Mouse (Mus musculus) mature B cell (primary cell): Measurements from ENCODE around the gene Inka1.
"Not testable (repeated sequence)": the region's sequence is repeated elsewhere in the genome, so short reads cannot be mapped to it uniquely, and the experiment has no call there.

Experiments
- in situ Hi-C: fragments of 300-500 bp; cut with MboI; formaldehyde crosslinking; loops from 2 replicates; pipeline ENCODE4 v1.14.3; 2019

Gene Inka1

GRCm38 (mm10) chr9:107985131-107986119 lies at the start of gene Inka1:
Inka1 (minus strand) TSS chr9:107985879.
- in situ Hi-C loops: no loop called here

GRCm38 (mm10) chr9:108032126-108032525 lies 46.4 kb upstream of the Inka1 start:
- in situ Hi-C loops: no loop called here

DNA sequence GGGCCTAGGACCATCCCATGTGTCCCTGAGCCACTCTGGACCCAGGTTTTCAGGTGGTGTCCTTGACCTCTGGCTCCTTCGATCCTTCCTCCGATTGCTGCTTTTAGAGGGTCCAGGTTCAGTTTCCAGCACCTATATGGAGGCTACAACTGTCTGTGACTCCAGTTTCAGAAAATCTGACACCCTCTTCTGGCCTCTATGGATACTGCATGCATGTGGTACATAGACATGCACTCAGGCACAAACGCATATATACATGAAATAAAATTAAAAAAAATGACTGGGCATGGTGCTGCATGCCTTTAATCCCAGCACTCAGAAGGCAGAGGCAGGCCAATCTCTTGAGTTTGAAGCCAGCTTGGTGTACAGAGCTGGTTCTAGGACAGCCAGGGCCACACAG lies 42.2 kb upstream of the Inka1 start:
- in situ Hi-C loops: no loop called here

DNA sequence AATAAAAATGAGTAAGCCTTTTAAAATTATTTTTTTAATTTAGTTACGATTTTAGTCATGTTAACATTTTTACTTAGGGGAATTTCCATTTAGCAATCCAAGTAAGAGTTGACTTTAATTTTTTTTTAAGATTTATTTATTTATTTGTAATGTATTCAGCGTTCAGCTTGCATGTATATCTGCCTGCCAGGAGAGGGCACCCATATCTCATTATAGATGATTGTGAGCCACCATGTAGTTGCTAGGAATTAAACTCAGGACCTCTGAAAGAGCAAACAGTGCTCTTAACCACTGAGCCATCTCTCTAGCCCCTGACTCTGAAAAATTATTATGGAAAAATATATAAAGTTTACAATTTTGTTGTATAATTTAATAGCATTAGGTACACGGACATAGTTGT lies 40.9 kb upstream of the Inka1 start:
- in situ Hi-C loops: no loop called here

- in situ Hi-C loops: no loop called here
Measured at GRCm38 (mm10) chr9:108023216-108023615, 37.5 kb upstream of the Inka1 start.

DNA sequence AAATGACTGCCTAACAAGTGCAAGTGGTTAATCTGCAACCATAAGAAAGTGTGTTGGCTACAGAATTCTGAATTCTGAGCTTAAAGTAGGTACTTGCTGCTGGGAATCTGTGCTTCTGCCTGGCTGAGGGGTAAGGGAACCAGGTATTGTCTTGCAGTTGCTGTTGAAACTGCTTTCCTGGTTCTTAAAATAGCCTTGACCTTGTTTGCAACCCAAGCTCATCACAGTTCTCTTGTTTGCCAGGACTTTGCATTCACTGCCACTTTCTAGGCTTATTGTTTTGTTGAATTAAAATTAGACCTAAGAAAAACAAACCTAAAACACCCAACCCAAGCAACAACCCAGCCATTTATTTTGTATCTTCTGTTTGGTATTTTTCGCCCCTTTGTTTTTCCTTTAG lies 35.1 kb upstream of the Inka1 start:
- in situ Hi-C loops: no loop called here

- in situ Hi-C loops: no loop called here
Measured at GRCm38 (mm10) chr9:108017127-108017526, 31.4 kb upstream of the Inka1 start.

DNA sequence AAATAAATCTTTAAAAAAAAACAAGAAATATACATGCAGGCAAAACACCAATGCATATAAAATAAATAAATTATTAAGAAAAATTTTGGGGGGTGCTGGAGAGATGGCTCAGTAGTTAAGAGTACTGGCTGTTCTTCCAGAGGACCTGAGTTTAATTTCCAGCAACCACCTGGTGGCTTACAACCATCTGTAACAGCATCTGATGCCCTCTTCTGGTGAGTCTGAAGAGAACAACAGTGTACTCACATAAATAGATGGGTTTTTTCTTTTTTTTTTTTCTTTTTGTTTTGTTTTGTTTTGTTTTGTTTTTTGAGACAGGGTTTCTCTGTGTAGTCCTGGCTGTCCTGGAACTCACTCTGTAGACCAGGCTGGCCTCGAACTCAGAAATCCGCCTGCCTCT lies 27.9 kb upstream of the Inka1 start:
- in situ Hi-C loops: not testable (repeated sequence)

DNA sequence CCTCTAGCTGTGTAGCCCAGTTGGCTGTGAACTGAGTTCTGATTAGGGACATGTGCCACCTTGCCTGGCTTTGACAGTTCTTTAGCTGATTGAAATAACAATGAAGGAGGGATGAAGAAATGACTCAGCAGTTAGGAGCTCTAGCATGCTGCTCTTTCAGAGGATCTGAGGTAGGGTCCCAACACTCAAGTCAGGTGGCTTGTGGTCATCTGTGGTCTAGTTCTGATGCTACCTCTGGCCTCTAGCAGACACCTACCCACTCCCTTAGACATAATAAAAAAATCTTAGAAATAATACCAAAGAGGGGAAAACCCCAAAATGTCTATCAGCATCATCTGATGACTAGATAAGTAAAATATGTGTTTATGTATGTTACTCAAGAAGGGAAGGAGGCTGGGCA lies 24.7 kb upstream of the Inka1 start:
- in situ Hi-C loops: no loop called here

GRCm38 (mm10) chr9:108008041-108008440 lies 22.4 kb upstream of the Inka1 start:
- in situ Hi-C loops: no loop called here

GRCm38 (mm10) chr9:108003531-108003890 lies 17.8 kb upstream of the Inka1 start:
- in situ Hi-C loops: no loop called here

GRCm38 (mm10) chr9:108002778-108003530 lies 17.3 kb upstream of the Inka1 start:
- in situ Hi-C loops: no loop called here

GRCm38 (mm10) chr9:108001922-108002770 lies 16.5 kb upstream of the Inka1 start, which contains the start of gene Ip6k1:
Ip6k1 (plus strand) TSS chr9:108002501.
- in situ Hi-C loops: no loop called here

- in situ Hi-C loops: no loop called here
Measured at GRCm38 (mm10) chr9:107996049-107996448, 10.4 kb upstream of the Inka1 start, which contains the start of gene Gm20662. Gm20662 (plus strand) TSS chr9:107996349.

GRCm38 (mm10) chr9:107995513-107995912 lies 9.8 kb upstream of the Inka1 start:
- in situ Hi-C loops: no loop called here

DNA sequence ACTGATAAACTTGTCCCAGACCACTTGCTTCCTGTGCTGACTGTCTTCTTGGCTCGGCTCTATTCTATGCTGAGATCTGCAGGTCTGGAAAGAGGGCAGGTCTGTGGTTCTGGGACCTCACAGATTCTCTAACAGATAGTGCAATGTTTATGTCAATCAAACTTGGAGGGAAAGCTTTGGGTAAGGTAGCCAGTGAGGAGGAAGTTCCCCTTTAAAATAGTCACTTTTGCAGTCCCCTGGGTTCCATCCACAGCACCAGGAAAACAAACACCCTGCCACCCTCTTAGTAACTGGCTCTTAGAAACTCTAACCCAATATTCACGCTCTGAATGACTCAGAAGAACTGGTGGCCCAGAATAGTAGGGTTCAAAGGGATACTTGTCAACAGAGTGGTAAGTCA lies 8.8 kb upstream of the Inka1 start:
- in situ Hi-C loops: no loop called here

DNA sequence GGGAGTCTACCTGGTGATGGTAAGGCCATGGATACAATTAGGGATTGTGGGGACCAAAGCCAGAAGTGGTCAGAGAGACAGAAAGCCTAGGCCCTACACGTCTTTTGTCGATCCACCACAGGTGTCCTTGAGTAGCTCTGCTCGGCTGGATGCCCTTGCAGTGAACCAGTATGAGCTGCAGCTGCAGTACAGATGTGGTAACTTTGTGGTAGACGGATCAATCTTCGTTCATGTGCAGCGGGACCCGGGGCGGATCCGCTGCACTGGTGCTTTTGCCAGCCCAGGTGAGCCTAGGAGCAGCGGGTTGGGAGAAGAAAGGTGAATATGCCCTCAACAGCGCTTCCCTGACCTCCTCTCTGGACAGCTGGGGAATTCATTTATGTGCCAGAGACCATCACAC lies 7.3 kb upstream of the Inka1 start:
- in situ Hi-C loops: no loop called here

GRCm38 (mm10) chr9:107992197-107992596 lies 6.5 kb upstream of the Inka1 start, which contains the start of gene Cdhr4:
Cdhr4 (plus strand) TSS chr9:107992497.
- in situ Hi-C loops: no loop called here

DNA sequence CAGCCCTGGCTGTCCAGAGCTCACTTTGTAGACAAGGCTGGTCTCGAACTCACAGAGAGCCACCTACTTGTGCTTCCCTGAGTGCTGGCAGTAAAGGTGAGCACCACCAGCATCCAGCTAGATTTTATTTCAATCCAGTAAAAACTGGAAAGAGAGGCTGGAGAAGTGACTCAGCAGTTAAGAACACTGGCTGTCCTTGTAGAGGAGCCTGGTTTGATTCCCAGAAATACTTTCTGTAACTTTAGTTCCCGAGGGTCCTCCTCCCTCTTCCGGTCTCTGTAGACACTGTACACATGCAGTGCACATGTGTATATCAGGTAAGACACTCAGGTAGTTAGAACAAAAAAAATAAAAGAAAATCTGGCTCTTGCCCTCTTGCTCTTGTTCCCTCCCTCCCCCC lies 2.3 kb upstream of the Inka1 start:
- in situ Hi-C loops: no loop called here

- in situ Hi-C loops: no loop called here
Measured at GRCm38 (mm10) chr9:107986376-107986775, 697 bp upstream of the Inka1 start.

DNA sequence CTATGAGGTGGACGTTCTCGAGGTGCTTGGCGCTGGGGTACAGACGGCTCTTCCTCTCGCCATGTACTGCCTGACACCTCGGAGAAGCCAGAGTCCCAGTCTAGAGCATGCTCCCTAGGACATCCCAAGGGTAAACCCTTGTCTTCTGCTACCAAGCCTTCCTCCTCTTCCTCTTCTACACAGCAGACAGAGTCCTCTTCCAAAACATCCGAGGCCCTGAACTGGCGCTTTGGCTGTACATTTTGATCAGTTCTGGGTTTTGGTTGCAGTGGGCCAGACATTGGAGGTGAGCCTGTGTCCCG lies 974 bp downstream of the Inka1 start:
- in situ Hi-C loops: no loop called here
